Mouse (Mus musculus) E14TG2a.4 (cell line): ENCODE measurements around the gene Ndst2.

Experiments
- H3K27me3 ChIP-seq: 2 replicates; pipeline ENCODE4 v1.6.1; 2014; ENCODE audit warnings: low read length, control low read depth; ENCODE audit not compliant: insufficient read depth
- H3K36me3 ChIP-seq: 2 replicates; pipeline ENCODE4 v1.6.1; 2014; ENCODE audit warnings: low read length, control low read depth; ENCODE audit not compliant: insufficient read depth
- H3K4me1 ChIP-seq: replicated peaks from 2 replicates; pipeline ENCODE4 v1.6.1; 2014; ENCODE audit warnings: low read depth, low read length, control low read depth
- H3K4me3 ChIP-seq: replicated peaks from 2 replicates; pipeline ENCODE4 v1.5.1; 2014; ENCODE audit warnings: mild to moderate bottlenecking, low read length
- H3K9me3 ChIP-seq: 2 replicates; pipeline ENCODE4 v1.6.1; 2014; ENCODE audit warnings: low read length, control low read depth
- CTCF ChIP-seq: conservative IDR thresholded peaks from 2 replicates; pipeline ENCODE4 v1.5.1; 2014; ENCODE audit warnings: low read length
- NANOG ChIP-seq: IDR thresholded peaks from 2 replicates; pipeline ENCODE4 v1.6.1; 2014; ENCODE audit warnings: borderline replicate concordance, low read length, mixed read lengths
- POU5F1 ChIP-seq: IDR thresholded peaks from 2 replicates; pipeline ENCODE4 v1.6.1; 2014; ENCODE audit warnings: low read length, borderline replicate concordance

The Ndst2 gene

DNA sequence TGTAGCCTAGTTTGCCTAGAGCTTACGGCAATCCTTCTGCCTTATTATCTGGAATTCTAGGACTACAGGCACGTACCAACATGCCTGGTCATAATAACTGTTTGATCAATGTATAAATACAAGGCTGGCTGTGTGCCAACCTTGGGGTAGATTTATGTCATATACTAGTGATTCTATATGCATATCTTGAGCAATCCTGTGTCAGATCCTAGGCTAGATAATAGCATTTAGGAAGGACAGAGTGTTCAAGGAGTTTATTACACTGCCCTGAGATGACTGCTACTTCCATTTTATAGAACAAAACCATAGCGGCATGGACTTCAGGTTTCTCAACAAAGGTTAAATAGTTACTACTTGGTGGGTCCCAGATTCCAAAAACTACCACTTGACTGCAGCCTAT is 37.6 kb upstream of the Ndst2 start:
- TF ChIP-seq CTCF (no peak), NANOG (no peak), POU5F1 (no peak)
- Histone ChIP-seq H3K36me3 (peaks cover 44% of the 10 kb centered on the region), H3K9me3 (no peaks in the 10 kb centered on the region), H3K4me3 (no peak overlapping the region), H3K4me1 (peaks cover 37% of the 10 kb centered on the region), H3K27me3 (no peaks in the 10 kb centered on the region)

DNA sequence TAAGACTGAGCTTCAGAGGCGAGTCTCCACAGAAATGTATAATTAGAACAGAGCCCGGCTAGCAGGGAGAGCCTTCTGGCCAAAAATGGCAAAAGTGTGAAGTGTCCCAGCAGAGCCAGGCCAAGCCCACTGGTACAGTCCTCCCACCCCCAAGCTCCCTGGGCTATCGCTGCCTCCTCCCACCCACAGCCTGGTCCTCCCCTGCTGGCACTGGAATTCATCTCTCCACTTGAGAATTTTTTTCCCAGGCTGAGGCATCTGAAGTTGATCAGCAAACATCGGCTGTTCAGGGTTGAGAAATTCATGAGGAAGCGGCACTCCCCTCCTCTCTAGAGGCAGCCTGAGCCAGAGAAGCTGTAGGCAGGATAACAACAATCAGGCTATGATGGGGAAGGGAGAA is 34.2 kb upstream of the Ndst2 start:
- Histone ChIP-seq H3K4me1 (peaks cover 24% of the 10 kb centered on the region), H3K4me3 (no peak overlapping the region), H3K9me3 (no peaks in the 10 kb centered on the region), H3K27me3 (no peaks in the 10 kb centered on the region), H3K36me3 (peaks cover 63% of the 10 kb centered on the region)
- TF ChIP-seq NANOG = no peak

DNA sequence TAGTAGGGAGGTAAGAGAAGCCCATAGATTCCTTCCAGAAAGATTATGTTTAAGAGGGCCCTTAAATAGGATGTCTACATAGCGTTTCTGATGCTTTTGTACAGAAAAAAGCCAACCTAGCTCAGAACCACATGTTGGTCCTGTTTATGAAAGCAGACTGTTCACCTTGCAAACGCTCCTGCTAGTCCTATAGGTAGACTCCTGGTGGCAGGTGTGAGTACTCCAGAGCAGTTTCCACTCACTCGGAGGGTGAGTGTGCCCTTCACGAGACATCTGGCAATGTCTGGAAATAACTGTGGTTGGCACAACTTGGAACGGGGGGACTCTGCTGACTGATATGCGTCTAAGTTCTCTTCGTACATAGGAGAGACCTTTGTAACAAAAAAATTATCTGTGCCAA is 33.6 kb upstream of the Ndst2 start:
- peaks cover 70% of the 10 kb centered on the region for H3K36me3 ChIP-seq
- H3K4me1 ChIP-seq = peaks cover 19% of the 10 kb centered on the region
- H3K27me3 ChIP-seq = no peaks in the 10 kb centered on the region
- no peaks in the 10 kb centered on the region for H3K9me3 ChIP-seq
- H3K4me3 ChIP-seq = no peak overlapping the region
- TF ChIP-seq CTCF = no peak
- TF ChIP-seq POU5F1 = no peak
- no peak for TF ChIP-seq NANOG

DNA sequence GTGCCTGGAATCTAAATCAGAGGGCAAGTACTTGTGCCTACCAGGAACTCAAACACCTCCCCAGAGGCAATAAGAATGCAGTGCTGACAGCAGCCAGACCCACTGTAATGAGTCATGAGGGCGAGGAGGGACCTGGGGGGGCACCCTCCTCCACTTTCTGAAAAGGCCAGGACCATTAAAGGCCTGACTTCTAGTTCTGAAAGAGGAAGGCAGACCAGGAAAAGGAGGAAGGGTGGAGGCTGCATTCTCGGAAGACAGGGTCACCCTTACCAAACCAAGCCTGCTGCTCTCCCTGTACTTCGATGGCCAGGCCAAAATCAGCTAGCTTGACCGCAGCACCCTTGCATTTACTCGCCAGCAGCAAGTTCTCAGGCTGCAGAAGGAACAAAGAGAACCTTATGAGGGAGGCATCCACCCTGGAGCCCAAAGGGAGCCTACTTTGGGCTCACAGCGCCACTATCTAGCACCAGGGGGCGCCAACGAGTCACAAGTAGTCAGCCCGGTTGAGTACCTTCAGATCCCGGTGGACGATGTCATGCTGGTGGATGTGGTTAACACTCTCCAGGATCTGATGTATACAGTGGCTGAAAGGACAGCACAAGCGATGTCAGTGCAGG is 31.4 kb upstream of the Ndst2 start:
- peaks cover 19% of the 10 kb centered on the region for H3K4me1 ChIP-seq
- peaks cover 80% of the 10 kb centered on the region for H3K36me3 ChIP-seq
- no peaks in the 10 kb centered on the region for H3K27me3 ChIP-seq
- H3K4me3 ChIP-seq = no peak overlapping the region
- no peak for TF ChIP-seq POU5F1
- TF ChIP-seq CTCF = peak; percentile 87
- no peak for TF ChIP-seq NANOG
- H3K9me3 ChIP-seq = no peaks in the 10 kb centered on the region

DNA sequence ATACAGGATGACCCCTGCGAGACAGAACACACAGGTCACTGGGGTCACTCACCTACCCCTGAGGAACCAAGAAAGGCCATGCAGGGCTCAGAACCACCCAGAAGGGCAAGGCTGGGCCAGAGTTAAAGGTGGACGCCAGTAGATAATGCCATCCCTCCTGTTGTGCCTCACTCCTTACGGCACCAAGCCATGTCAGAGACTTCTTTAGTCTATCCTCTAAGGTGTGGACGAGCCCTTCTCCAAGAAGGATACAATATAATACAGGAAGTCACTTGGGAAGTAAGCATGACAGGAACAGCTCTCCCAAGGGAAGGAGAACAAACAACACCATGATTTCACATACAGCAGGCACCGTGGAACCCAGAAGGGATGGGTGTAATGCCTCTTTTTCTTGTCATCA is 30.6 kb upstream of the Ndst2 start:
- H3K4me3 ChIP-seq = no peak overlapping the region
- H3K4me1 ChIP-seq = peaks cover 21% of the 10 kb centered on the region
- H3K27me3 ChIP-seq = no peaks in the 10 kb centered on the region
- TF ChIP-seq POU5F1 (no peak), NANOG (no peak), CTCF (no peak)
- H3K9me3 ChIP-seq = no peaks in the 10 kb centered on the region
- H3K36me3 ChIP-seq = peaks cover 80% of the 10 kb centered on the region

DNA sequence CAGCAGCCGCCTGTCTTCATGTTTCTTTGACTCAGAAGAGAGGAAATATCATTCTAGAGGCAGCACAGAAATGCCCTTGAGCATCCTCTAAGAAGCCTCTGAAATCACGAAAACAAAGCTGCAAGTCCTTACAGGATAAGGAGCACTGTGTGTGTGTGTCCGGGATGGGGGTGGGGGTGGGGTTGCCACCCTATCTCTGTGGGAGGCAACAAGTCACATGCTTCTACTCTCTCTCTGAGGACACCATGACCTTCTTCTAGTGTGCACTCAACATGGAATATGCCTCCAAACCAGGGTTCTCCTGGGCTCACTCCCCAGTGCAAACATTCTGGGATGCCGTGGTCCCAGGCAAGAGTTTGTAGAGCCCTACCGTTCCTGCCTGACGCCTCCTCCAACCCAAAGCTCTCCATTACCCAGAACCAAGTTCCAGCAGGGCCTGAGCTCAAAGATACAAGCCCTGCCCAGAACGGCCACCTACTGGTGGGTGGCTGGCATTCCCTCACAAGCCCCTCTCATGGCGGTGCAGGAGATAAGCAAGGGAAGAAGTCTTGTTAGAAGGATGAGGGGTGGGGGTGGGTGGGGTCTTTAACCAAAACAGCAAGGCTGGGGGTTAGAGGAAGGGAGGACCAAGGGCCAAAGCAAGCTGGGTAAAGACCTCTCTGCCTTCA is 24.5 kb upstream of the Ndst2 start:
- Histone ChIP-seq H3K36me3 (peaks cover 95% of the 10 kb centered on the region), H3K27me3 (no peaks in the 10 kb centered on the region), H3K9me3 (no peaks in the 10 kb centered on the region), H3K4me1 (peaks cover 29% of the 10 kb centered on the region), H3K4me3 (no peak overlapping the region)
- TF ChIP-seq CTCF (no peak), POU5F1 (no peak), NANOG (no peak)

DNA sequence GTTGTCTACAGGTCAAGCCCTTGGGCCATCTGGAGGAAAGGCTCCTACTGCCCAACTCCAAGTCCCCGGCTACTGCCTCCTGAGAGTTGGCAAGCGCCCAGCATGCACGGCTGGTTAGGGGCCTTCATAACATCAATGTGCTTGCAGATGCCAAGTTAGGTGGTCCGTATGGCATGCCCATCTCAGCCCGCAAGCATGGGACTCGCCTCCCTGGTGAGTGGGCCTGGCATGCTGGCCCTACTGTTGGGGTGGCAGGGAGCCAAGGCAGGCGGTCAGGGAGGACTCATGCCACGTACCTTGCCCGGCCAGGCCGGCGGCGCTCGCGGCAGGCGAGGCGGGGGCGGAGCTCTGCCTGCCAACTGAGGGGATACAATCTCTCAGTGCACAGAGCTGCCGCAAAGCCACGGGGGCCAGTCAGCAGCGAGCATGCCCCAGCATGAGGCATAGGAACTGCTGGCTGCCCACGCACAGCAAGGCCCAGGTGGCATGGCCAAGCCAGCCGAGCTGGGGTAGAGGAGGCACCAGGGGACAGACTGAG is 23.1 kb upstream of the Ndst2 start:
- Histone ChIP-seq H3K4me3 (peak overlapping the region; percentile 50), H3K9me3 (no peaks in the 10 kb centered on the region), H3K36me3 (peaks cover 85% of the 10 kb centered on the region), H3K27me3 (no peaks in the 10 kb centered on the region), H3K4me1 (peaks cover 25% of the 10 kb centered on the region)
- TF ChIP-seq POU5F1 = no peak
- no peak for TF ChIP-seq CTCF
- TF ChIP-seq NANOG = no peak

DNA sequence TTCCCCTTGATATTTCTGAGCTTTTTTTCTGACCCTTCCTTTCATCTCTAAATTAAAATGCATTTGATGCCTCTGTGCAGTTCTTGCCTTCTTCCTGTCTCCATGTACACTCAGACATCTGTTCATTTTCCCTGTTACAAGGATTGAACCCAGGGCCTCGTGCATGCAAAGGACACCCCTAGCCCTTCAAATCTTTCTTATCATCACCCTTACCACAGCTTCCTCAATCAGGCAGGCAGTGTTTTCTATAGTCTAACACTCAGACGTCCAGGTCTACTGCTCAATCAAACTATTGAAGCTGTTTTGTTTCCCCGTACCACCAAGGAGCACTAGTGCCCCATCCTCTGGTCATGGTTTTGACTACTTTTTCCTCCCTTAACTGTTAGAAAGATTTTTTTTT is 19.4 kb upstream of the Ndst2 start:
- Histone ChIP-seq H3K4me3 (no peak overlapping the region), H3K4me1 (peaks cover 12% of the 10 kb centered on the region), H3K36me3 (peaks cover 60% of the 10 kb centered on the region), H3K9me3 (no peaks in the 10 kb centered on the region), H3K27me3 (no peaks in the 10 kb centered on the region)
- TF ChIP-seq POU5F1 = no peak
- no peak for TF ChIP-seq CTCF
- TF ChIP-seq NANOG = no peak

DNA sequence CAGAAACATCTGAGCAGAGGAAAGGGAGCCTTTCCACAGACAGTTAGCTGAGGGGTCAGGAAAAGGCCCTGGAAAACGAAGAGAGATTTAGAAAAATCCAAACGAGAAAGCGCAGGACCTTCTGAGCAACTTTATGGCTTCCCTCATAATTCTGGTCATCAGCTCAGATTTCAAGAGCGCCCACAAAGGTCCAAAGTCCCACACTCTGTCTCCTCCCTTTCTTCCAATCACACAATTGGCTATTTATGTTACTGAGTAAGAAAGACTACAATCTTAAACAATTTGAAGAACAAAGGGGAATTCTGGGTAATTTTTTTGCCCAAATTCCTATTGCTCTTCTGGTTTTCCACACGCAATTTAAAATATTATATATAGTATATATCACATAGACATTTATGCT is 16.1 kb upstream of the Ndst2 start:
- Histone ChIP-seq H3K9me3 (no peaks in the 10 kb centered on the region), H3K4me3 (no peak overlapping the region), H3K27me3 (no peaks in the 10 kb centered on the region), H3K36me3 (peaks cover 42% of the 10 kb centered on the region), H3K4me1 (peaks cover 7% of the 10 kb centered on the region)
- TF ChIP-seq POU5F1 (no peak), CTCF (no peak), NANOG (no peak)
